Mouse (Mus musculus): Measurements from ENCODE around the gene Idh3a.
A peak's percentile ranks its signal among the peaks of the same experiment; 100 is the strongest.
"Not testable (repeated sequence)": the region's sequence is repeated elsewhere in the genome, so short reads cannot be mapped to it uniquely, and the experiment has no call there.

The Idh3a gene

GRCm38 (mm10) chr9:54586199-54587061 is at the start of gene Idh3a:
Gene Idh3a, plus strand, starts transcription at chr9:54586334.
- peak; percentile 96 for DNase-seq (ENCODE audit: low spot score)

- DNase-seq (ENCODE audit: low spot score) = no peak
Measured at GRCm38 (mm10) chr9:54537030-54537429, 49.1 kb upstream of the Idh3a start.

- DNase-seq (ENCODE audit: low spot score) = no peak
Measured at GRCm38 (mm10) chr9:54537480-54537879, 48.7 kb upstream of the Idh3a start.

GRCm38 (mm10) chr9:54538244-54538643 is 47.9 kb upstream of the Idh3a start:
- no peak for DNase-seq (ENCODE audit: low spot score)

- DNase-seq (ENCODE audit: low spot score) = no peak
Measured at GRCm38 (mm10) chr9:54538684-54539083, 47.5 kb upstream of the Idh3a start, which contains the start of gene Sh2d7. Gene Sh2d7, plus strand, starts transcription at chr9:54538984.

- no peak for DNase-seq (ENCODE audit: low spot score)
Measured at GRCm38 (mm10) chr9:54540801-54541200, 45.3 kb upstream of the Idh3a start.

GRCm38 (mm10) chr9:54544212-54544953 is 41.8 kb upstream of the Idh3a start:
- DNase-seq (ENCODE audit: low spot score) = no peak

GRCm38 (mm10) chr9:54544954-54545315 is 41.2 kb upstream of the Idh3a start:
- DNase-seq (ENCODE audit: low spot score) = no peak

- DNase-seq (ENCODE audit: low spot score) = no peak
Measured at GRCm38 (mm10) chr9:54547536-54547935, 38.6 kb upstream of the Idh3a start.

GRCm38 (mm10) chr9:54549433-54549832 is 36.7 kb upstream of the Idh3a start:
- DNase-seq (ENCODE audit: low spot score) = no peak

GRCm38 (mm10) chr9:54552409-54552808 is 33.7 kb upstream of the Idh3a start:
- DNase-seq (ENCODE audit: low spot score) = no peak

GRCm38 (mm10) chr9:54555044-54555443 is 31.1 kb upstream of the Idh3a start:
- DNase-seq (ENCODE audit: low spot score) = no peak

- no peak for DNase-seq (ENCODE audit: low spot score)
Measured at GRCm38 (mm10) chr9:54558731-54559130, 27.4 kb upstream of the Idh3a start.

GRCm38 (mm10) chr9:54559771-54560471 is 26.2 kb upstream of the Idh3a start, which contains the start of gene Cib2:
Gene Cib2, minus strand, starts transcription at chr9:54560218.
- peak; percentile 62 for DNase-seq (ENCODE audit: low spot score)

- DNase-seq (ENCODE audit: low spot score) = no peak
Measured at GRCm38 (mm10) chr9:54560831-54561601, 25.1 kb upstream of the Idh3a start.

GRCm38 (mm10) chr9:54566958-54567357 is 19.2 kb upstream of the Idh3a start:
- no peak for DNase-seq (ENCODE audit: low spot score)

GRCm38 (mm10) chr9:54568732-54569131 is 17.4 kb upstream of the Idh3a start:
- no peak for DNase-seq (ENCODE audit: low spot score)

GRCm38 (mm10) chr9:54571130-54571839 is 14.8 kb upstream of the Idh3a start:
- no peak for DNase-seq (ENCODE audit: low spot score)

- DNase-seq (ENCODE audit: low spot score) = no peak
Measured at GRCm38 (mm10) chr9:54583712-54584111, 2.4 kb upstream of the Idh3a start.

- DNase-seq (ENCODE audit: low spot score) = not testable (repeated sequence)
Measured at GRCm38 (mm10) chr9:54584127-54584526, 2.0 kb upstream of the Idh3a start.

GRCm38 (mm10) chr9:54585839-54586198 is 315 bp upstream of the Idh3a start:
- DNase-seq (ENCODE audit: low spot score) = no peak

Data from left cerebral cortex, adult 11 months (tissue).